Mouse (Mus musculus) adrenal gland, postnatal 4 days (tissue): ENCODE data around the gene Angptl8. TPM values are rescaled to one million over a fixed set of nuclear protein-coding genes. Genes with fewer than 3 reads are reported as not detected.
"Not testable (repeated sequence)": the region's sequence is repeated elsewhere in the genome, so short reads cannot be mapped to it uniquely, and the experiment has no call there.

ENCODE experiments used
- DNase-seq, 2 experiments: peaks; one replicate each; pipeline ENCODE4 v3.0.0; 2021 to 2022; ENCODE audit warnings: low spot score in 2 of 2, mixed read lengths in 2 of 2
- long read RNA-seq, 2 experiments: library from polyadenylated mRNA; stranded (forward); transcript quantifications; one replicate each; pipeline ENCODE4 v2.0.0; 2021
- total RNA-seq, 2 experiments: library from RNA; stranded (reverse); gene quantifications; 2 replicates each; pipeline ENCODE4 v1.2.3; 2021

Angptl8 gene
- total RNA-seq, result 1 to 10 TPM; 1.3 to 7.3 TPM
- long read RNA-seq, experiment 1, partial matches to known transcripts, result 0 of 4 reads
- long read RNA-seq, experiment 1, other reads (novel, unspliced or antisense), result 0 of 4 reads
- long read RNA-seq, experiment 2, partial matches to known transcripts, result 1 of 7 reads
- long read RNA-seq, experiment 2, other reads (novel, unspliced or antisense), result 5 of 7 reads

- DNase-seq, result no peak
Measured at GRCm38 (mm10) chr9:21835258-21835912, at the start of gene Angptl8. Angptl8 (plus strand) TSS chr9:21835510.

DNA sequence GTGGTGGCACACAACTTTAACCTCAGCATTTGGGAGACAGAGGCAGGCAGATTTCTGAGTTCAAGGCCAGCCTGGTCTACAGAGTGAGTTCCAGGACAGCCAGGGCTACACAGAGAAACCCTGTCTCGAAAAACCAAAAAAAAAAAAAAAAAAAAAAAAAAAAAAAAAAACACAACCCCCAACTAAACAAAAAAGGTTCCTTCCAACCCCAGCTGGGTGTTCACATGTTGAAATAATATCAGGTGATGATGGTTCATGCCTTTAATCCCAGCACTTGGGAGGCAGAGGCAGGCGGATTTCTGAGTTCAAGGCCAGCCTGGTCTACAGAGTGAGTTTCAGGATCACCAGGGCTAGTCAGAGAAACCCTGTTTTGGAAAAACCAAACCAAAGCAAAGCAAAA is 49.0 kb upstream of the Angptl8 start:
- DNase-seq, result not testable (repeated sequence)

- no peak for DNase-seq
Measured at GRCm38 (mm10) chr9:21786906-21787305, 48.4 kb upstream of the Angptl8 start.

DNA sequence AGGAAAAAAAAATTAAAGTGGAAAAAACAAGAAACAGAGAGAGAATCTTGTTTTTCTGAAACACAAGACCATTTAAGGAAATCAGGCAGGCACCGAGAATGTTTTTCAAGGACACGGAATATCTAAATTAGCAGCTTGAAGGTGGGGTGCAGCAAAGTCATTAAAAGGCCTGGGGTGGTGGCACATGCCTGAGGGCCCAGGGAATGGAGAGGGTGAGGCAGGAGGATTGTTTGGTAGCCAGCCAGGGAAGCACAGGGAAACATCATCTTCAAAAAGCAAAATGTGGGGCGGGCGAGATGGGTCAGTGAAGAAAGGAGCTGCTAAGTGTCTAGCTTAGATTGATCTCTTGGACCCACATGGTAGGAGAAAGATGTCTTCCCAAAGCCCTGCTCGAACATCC is 47.7 kb upstream of the Angptl8 start:
- no peak for DNase-seq

GRCm38 (mm10) chr9:21788234-21788633 is 47.1 kb upstream of the Angptl8 start:
- DNase-seq, result no peak

GRCm38 (mm10) chr9:21791861-21792260 is 43.4 kb upstream of the Angptl8 start:
- DNase-seq, result peak in 1 of 2 experiments; percentile 69

GRCm38 (mm10) chr9:21792644-21793043 is 42.7 kb upstream of the Angptl8 start:
- no peak for DNase-seq

GRCm38 (mm10) chr9:21793507-21793906 is 41.8 kb upstream of the Angptl8 start:
- not testable (repeated sequence) for DNase-seq

DNA sequence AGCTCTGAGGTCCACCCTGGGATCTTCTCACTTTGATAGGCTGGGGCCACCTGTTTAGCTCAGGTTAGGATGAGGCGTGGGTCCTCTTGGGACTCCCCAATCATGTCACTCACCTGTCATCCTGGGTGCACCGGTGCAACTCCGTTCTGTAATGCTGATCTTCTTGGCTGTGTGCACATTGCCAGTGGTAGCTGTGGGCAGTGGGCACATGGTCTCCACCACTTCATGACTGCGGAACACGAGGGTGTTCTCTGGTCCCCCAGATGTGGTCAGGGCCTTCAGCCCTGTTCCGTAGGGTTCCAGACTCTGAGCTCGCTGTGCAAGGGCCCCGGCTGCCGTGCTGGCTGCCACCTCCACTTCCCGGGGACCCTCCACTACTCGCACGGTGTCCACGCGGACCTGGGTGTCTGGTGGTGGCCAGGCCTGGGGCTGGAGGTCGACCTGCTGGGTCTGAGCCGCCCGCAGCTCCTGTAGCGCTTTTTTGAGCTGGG is 40.9 kb upstream of the Angptl8 start:
- no peak for DNase-seq

DNA sequence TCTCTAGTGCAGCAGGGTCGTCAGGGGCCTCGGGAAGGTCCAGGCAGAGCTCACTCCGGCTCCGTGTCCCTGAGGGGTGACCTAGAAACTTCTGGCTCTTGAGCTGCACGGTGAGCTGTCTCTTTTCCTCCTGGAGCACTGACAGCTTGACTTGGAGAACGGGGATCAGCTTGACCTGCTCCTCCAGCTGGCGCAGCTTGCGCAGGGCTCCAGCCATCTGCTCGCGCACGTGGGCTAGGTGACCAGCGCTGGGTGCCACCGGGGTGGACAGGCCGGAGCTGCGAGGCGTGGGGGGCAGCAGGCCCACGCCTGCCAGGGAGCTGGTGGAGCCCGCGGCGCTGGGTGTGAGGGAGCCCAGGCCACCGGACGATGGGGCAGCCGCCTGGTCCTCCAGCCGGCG is 40.4 kb upstream of the Angptl8 start:
- no peak for DNase-seq

DNA sequence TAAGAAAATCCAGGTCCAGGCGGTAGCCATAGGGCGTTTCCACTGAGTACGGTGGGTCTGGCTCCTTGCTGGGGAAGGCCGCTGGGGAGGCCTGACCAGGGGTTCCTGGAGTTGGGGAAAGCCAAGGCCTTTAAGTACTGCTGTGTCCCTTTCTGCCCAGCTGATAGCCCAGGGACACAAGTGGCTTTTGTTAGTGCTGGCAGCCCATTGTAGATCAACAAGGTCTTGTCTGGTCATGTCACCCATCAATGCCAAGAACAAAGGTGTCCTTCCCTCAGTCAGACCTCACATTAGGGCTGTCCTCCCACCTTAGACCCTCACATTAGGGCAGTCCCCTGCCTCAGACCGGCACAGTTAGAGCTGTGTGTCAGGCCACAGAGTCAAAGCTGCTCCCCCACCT is 39.7 kb upstream of the Angptl8 start:
- no peak for DNase-seq

- no peak for DNase-seq
Measured at GRCm38 (mm10) chr9:21796259-21796658, 39.1 kb upstream of the Angptl8 start.

GRCm38 (mm10) chr9:21796919-21797318 is 38.4 kb upstream of the Angptl8 start:
- no peak for DNase-seq

DNA sequence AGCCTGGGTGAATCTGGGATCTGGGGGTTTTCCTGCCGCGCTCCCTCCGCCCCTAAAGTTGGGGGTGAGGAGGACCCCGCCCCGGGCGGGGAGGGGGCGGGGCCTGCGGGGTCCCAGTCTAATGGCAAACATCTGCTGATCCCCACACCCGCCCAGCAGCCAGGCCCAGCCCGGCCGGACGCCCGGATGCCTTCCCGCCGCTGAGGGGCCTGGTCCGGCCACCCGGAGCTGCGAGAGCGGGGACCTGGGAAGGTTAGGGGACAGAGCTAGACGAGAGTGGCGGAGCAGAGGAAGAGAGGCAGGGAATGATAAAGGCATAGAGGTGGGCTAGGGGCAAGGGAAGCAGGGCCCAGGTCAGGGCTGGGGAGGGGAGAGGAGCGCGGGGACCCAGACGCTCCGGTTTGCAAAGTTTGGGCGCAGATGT is 37.4 kb upstream of the Angptl8 start:
- peak; percentile 49 to 59 for DNase-seq

DNA sequence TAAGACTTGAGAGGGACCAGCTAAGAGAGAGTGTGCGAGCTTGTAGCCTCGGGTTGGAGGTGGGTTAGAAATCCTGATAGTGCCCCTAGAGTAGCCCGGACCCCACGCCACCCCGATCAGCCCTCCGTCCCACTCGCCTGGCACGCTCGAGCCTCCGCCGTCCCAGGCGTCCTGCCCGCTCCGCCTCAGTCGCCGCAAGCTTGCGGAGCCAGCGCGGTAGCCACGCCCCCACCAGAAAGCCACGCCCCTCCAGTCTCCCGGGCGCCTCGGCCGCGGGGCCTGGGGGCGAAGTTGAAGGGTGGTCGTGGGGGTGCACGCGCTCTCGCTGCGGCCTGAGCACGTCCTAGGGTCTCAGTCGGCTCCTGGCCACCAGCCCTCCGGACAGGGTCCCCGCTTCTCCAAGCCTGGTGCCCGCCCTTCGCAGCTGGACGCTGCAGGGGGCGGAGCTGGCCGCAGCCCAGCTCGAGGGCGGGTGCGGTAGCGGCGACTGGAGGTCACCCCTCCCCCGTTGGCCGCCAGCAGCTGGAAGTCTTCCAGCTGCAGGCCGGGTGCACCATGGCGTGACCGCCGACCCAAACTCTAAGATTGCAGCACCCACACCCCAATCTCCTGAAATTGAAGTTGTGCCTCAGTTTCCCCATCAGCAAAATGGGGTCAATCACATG is 36.8 kb upstream of the Angptl8 start, which contains the start of gene Kank2:
Gene Kank2 (minus strand): TSS at position 400 of the 665 bp plus-strand sequence.
- DNase-seq, result peak; percentile 78 to 79

DNA sequence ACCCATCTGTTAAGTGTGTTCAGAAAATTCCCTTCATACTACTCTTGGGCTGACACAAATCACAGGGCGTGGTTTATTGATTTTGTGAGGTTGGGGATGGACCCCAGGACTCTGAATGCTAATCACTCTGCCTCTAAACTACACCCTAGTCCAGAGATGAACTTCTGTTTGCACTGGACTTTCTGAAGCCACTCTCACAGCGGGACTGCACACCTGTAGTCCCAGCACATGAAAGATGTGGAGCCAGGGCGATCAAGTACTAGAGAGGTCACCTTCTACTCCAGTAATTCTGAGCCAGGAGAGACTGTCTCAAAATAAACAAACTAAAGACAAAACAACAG is 36.3 kb upstream of the Angptl8 start:
- no peak for DNase-seq

GRCm38 (mm10) chr9:21801121-21801520 is 34.2 kb upstream of the Angptl8 start:
- DNase-seq, result no peak

- no peak for DNase-seq
Measured at GRCm38 (mm10) chr9:21801591-21801990, 33.7 kb upstream of the Angptl8 start.

DNA sequence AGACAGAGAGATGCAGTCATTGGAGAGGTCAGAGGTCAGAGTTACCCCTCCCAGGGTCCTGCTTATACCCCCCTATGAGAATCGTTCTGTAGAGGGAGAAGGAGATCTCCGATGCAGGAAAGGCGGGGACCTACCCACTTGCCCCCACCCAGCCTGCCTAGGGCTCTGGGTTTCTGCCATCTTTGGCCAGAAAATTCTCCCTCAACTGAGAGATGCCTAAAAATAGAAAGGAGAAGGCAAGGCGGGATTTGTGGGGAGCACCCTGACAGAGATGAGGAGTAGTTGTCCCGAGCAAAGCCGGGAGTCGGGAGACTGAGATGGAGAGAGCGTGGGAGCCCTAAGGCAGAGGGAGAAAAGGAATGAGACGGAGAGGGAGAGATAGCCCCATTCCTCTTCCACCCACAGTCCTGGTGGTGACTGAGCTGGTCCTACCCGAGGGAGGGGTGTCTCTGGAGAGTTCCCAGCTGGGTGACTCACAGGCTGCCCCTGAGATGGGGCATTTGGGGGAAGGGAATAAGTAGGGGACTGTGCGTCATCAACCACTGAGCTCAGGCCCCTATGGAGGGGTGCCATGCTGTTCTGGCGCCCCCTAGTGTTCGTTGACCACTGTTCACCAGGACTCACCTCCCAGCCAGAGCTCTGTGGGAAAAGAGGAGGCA is 31.2 kb upstream of the Angptl8 start:
- peak; percentile 66 to 78 for DNase-seq

DNA sequence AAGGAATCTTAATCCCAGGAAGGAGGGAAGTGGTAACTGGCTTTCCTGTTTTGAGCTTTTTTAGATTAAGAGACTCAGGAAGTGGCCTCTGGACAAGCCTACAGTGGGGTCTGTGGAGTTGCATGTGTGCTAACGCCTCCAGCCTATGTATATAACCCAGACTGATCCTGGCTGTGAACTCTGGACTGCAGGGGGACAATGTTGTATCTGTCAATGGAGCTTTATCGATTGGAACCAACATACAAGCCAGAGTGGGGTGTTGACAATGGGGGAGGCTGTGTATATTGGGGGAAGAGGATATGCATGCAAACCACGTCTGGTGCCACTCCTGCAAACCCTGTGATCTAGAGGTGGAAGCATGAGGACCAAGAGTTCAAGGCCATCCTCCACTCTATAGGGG is 28.9 kb upstream of the Angptl8 start:
- DNase-seq, result no peak

DNA sequence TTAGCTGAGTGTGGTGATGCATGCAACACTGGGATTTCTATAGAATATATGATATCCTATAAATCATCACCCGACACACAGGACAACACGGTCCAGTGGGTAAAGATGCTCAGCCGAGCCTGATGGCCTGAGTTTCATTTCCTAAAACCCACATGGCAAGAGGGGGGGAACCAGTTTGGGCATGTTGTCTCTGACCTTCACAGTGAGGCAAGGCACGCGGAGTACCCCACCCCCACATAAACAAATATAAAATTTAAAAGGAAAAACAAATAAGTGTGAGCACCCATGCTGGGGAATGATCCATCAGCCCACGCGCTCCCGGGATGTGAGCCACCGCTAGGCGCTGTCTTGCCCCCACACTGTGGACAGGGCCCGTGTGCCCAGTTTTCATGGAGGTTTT is 28.3 kb upstream of the Angptl8 start:
- DNase-seq, result no peak

- no peak for DNase-seq
Measured at GRCm38 (mm10) chr9:21808561-21808960, 26.7 kb upstream of the Angptl8 start.
